Mouse (Mus musculus) forebrain, embryonic 10.5 days (tissue): ENCODE measurements around the gene Zbtb38. TPM values are rescaled to one million over a fixed set of nuclear protein-coding genes. Genes with fewer than 3 reads are reported as not detected.
"Not testable (repeated sequence)": the region's sequence is repeated elsewhere in the genome, so short reads cannot be mapped to it uniquely, and the experiment has no call there.

Experiments used
- DNase-seq: peaks from one replicate; pipeline ENCODE4 v3.0.0-alpha.2; 2017; ENCODE audit warnings: low spot score; ENCODE audit errors: extremely low spot score
- H3K27ac ChIP-seq: fragments of 300-500 bp; sonication (generic); 2 replicates; pipeline ENCODE4 v1.5.1; 2016; ENCODE audit warnings: mild to moderate bottlenecking
- H3K27me3 ChIP-seq: fragments of 300-500 bp; sonication (generic); 2 replicates; pipeline ENCODE4 v1.6.1; 2016; ENCODE audit warnings: mild to moderate bottlenecking; ENCODE audit not compliant: poor library complexity, severe bottlenecking
- H3K36me3 ChIP-seq: fragments of 300-500 bp; sonication (generic); replicated peaks from 2 replicates; pipeline ENCODE4 v1.6.1; 2016; ENCODE audit warnings: mild to moderate bottlenecking, moderate library complexity
- H3K4me1 ChIP-seq: fragments of 300-500 bp; sonication (generic); 2 replicates; pipeline ENCODE4 v1.6.1; 2016
- H3K4me3 ChIP-seq: fragments of 300-500 bp; sonication (generic); 2 replicates; pipeline ENCODE4 v1.5.1; 2016; ENCODE audit warnings: mild to moderate bottlenecking, moderate library complexity
- H3K9me3 ChIP-seq: fragments of 300-500 bp; sonication (generic); 2 replicates; pipeline ENCODE4 v1.6.1; 2016; ENCODE audit warnings: mild to moderate bottlenecking, moderate library complexity
- WGBS: fragments of 180-500 bp; shearing (Covaris S2); methylation state at CpG from one replicate; pipeline ENCODE4 v1.1.7; 2016; 5-methylcytosine and 5-hydroxymethylcytosine counted together
- polyA plus RNA-seq: library from polyadenylated mRNA; unstranded; fragments of >200 nt; fragmentation: Nextera tagmentation; extraction: Ambion mirVana; gene quantifications from 2 replicates; pipeline ENCODE4 v1.2.1, GENCODE M21; 2016

Zbtb38 gene
- polyA plus RNA-seq, 1 experiment from 2014 or later = 9.4 TPM

GRCm38 (mm10) chr9:96696141-96696561 is 56.5 kb downstream of the Zbtb38 start:
- no peaks in the 10 kb centered on the region for H3K4me1 ChIP-seq
- H3K4me3 ChIP-seq = no peak overlapping the region
- H3K27ac ChIP-seq = no peak overlapping the region
- peaks cover 17% of the 10 kb centered on the region for H3K36me3 ChIP-seq
- H3K27me3 ChIP-seq = no peaks in the 10 kb centered on the region
- H3K9me3 ChIP-seq = peaks cover 10% of the 10 kb centered on the region; the same call in 1 of the 2 replicates
- DNase-seq = no peak
- WGBS = 90% methylated on average over 12 of the region's 12 CpGs

GRCm38 (mm10) chr9:96690461-96690863 is 62.2 kb downstream of the Zbtb38 start:
- Histone ChIP-seq H3K9me3 (peaks cover 5% of the 10 kb centered on the region), H3K27ac (no peak overlapping the region), H3K4me3 (no peak overlapping the region), H3K27me3 (peaks cover 27% of the 10 kb centered on the region), H3K4me1 (peaks cover 23% of the 10 kb centered on the region), H3K36me3 (peaks cover 30% of the 10 kb centered on the region)
- WGBS = 55% methylated on average over 4 of the region's 4 CpGs
- no peak for DNase-seq

GRCm38 (mm10) chr9:96689076-96689475 is 63.6 kb downstream of the Zbtb38 start:
- H3K36me3 ChIP-seq = peaks cover 32% of the 10 kb centered on the region
- H3K4me3 ChIP-seq = no peak overlapping the region
- 92% methylated on average over 4 of the region's 4 CpGs for WGBS
- H3K27me3 ChIP-seq = peaks cover 33% of the 10 kb centered on the region
- DNase-seq = no peak
- peaks cover 35% of the 10 kb centered on the region for H3K4me1 ChIP-seq
- H3K27ac ChIP-seq = no peak overlapping the region
- peaks cover 5% of the 10 kb centered on the region for H3K9me3 ChIP-seq

GRCm38 (mm10) chr9:96688194-96688875 is 64.3 kb downstream of the Zbtb38 start:
- no peak for DNase-seq
- H3K4me3 ChIP-seq = no peak overlapping the region
- H3K27me3 ChIP-seq = peaks cover 37% of the 10 kb centered on the region
- peaks cover 5% of the 10 kb centered on the region for H3K9me3 ChIP-seq
- no peak overlapping the region for H3K27ac ChIP-seq
- H3K36me3 ChIP-seq = peaks cover 34% of the 10 kb centered on the region
- peaks cover 36% of the 10 kb centered on the region for H3K4me1 ChIP-seq
- WGBS = 95% methylated on average over 21 of the region's 21 CpGs

GRCm38 (mm10) chr9:96687591-96688186 is 64.9 kb downstream of the Zbtb38 start:
- peaks cover 5% of the 10 kb centered on the region for H3K9me3 ChIP-seq
- H3K4me1 ChIP-seq = peaks cover 36% of the 10 kb centered on the region
- DNase-seq = no peak
- H3K27me3 ChIP-seq = peaks cover 37% of the 10 kb centered on the region
- no peak overlapping the region for H3K27ac ChIP-seq
- WGBS = 87% methylated on average over 20 of the region's 20 CpGs
- no peak overlapping the region for H3K4me3 ChIP-seq
- peaks cover 34% of the 10 kb centered on the region for H3K36me3 ChIP-seq

GRCm38 (mm10) chr9:96685600-96686084 is 67.0 kb downstream of the Zbtb38 start:
- WGBS = 89% methylated on average over 18 of the region's 18 CpGs
- peaks cover 34% of the 10 kb centered on the region for H3K36me3 ChIP-seq
- peaks cover 5% of the 10 kb centered on the region for H3K9me3 ChIP-seq
- peaks cover 37% of the 10 kb centered on the region for H3K27me3 ChIP-seq
- H3K4me3 ChIP-seq = no peak overlapping the region
- H3K4me1 ChIP-seq = peaks cover 32% of the 10 kb centered on the region
- H3K27ac ChIP-seq = peak overlapping the region; percentile 33; the same call in 1 of the 2 replicates
- no peak for DNase-seq

GRCm38 (mm10) chr9:96684866-96685599 is 67.6 kb downstream of the Zbtb38 start:
- WGBS = 60% methylated on average over 14 of the region's 14 CpGs
- peaks cover 34% of the 10 kb centered on the region for H3K36me3 ChIP-seq
- no peak overlapping the region for H3K27ac ChIP-seq
- no peak for DNase-seq
- H3K9me3 ChIP-seq = peaks cover 5% of the 10 kb centered on the region
- peaks cover 37% of the 10 kb centered on the region for H3K27me3 ChIP-seq
- no peak overlapping the region for H3K4me3 ChIP-seq
- peaks cover 26% of the 10 kb centered on the region for H3K4me1 ChIP-seq

GRCm38 (mm10) chr9:96684165-96684792 is 68.4 kb downstream of the Zbtb38 start:
- H3K9me3 ChIP-seq = peaks cover 5% of the 10 kb centered on the region
- peaks cover 34% of the 10 kb centered on the region for H3K36me3 ChIP-seq
- WGBS = 75% methylated on average over 4 of the region's 4 CpGs

GRCm38 (mm10) chr9:96678611-96679010 is 74.0 kb downstream of the Zbtb38 start:
- Histone ChIP-seq H3K27me3 (no peaks in the 10 kb centered on the region), H3K4me3 (no peak overlapping the region), H3K9me3 (no peaks in the 10 kb centered on the region), H3K27ac (no peak overlapping the region), H3K4me1 (0 out of 2 replicates have a peak, but pooled peaks cover 6% of the 10 kb centered on the region), H3K36me3 (no peaks in the 10 kb centered on the region)
- 82% methylated on average over 5 of the region's 5 CpGs for WGBS
- DNase-seq = no peak

More at GRCm38 (mm10) chr9:96684165-96684792, 68.4 kb downstream of the Zbtb38 start:
- Histone ChIP-seq H3K27ac (no peak overlapping the region), H3K4me3 (no peak overlapping the region), H3K27me3 (peaks cover 37% of the 10 kb centered on the region), H3K4me1 (peaks cover 26% of the 10 kb centered on the region)
- DNase-seq = no peak

- H3K27me3 ChIP-seq, H3K27ac ChIP-seq, H3K9me3 ChIP-seq, H3K4me3 ChIP-seq, H3K4me1 ChIP-seq, DNase-seq, H3K36me3 ChIP-seq: not testable (repeated sequence)
- 86% methylated on average over 5 of the region's 5 CpGs for WGBS
Measured at GRCm38 (mm10) chr9:96677711-96678110, 74.9 kb downstream of the Zbtb38 start.

GRCm38 (mm10) chr9:96676671-96677070 is 76.0 kb downstream of the Zbtb38 start:
- WGBS = 93% methylated on average over 10 of the region's 10 CpGs
- Histone ChIP-seq H3K27ac (no peak overlapping the region), H3K4me1 (0 out of 2 replicates have a peak, but pooled peaks cover 6% of the 10 kb centered on the region), H3K27me3 (no peaks in the 10 kb centered on the region), H3K36me3 (no peaks in the 10 kb centered on the region), H3K4me3 (no peak overlapping the region), H3K9me3 (no peaks in the 10 kb centered on the region)
- DNase-seq = no peak
